Mouse (Mus musculus) testis, adult 2 months (tissue): Measurements from ENCODE around the gene Slc35f5. TPM values are rescaled to one million over a fixed set of nuclear protein-coding genes. Genes with fewer than 3 reads are reported as not detected.

ENCODE experiments used
- H3K27ac ChIP-seq: fragments of 200-500 bp; 2 replicates; pipeline ENCODE4 v1.5.1; 2012; ENCODE audit warnings: low read depth, low read length; ENCODE audit not compliant: control insufficient read depth, insufficient read depth
- H3K27me3 ChIP-seq: fragments of 200-500 bp; 2 replicates; pipeline ENCODE4 v1.6.1; 2012; ENCODE audit warnings: mild to moderate bottlenecking, low read length, moderate library complexity; ENCODE audit not compliant: control insufficient read depth, insufficient read depth
- H3K36me3 ChIP-seq: fragments of 200-500 bp; 2 replicates; pipeline ENCODE4 v1.6.1; 2012; ENCODE audit warnings: mild to moderate bottlenecking, low read length; ENCODE audit not compliant: control insufficient read depth, insufficient read depth
- H3K4me1 ChIP-seq: fragments of 200-500 bp; 2 replicates; pipeline ENCODE4 v1.6.1; 2012; ENCODE audit warnings: low read length; ENCODE audit not compliant: control insufficient read depth, insufficient read depth
- H3K4me3 ChIP-seq: fragments of 200-500 bp; 2 replicates; pipeline ENCODE4 v1.5.1; 2012; ENCODE audit warnings: low read depth, mild to moderate bottlenecking, low read length, moderate library complexity, mixed read lengths; ENCODE audit not compliant: control insufficient read depth
- CTCF ChIP-seq: fragments of 200-500 bp; IDR thresholded peaks from 2 replicates; pipeline ENCODE4 v1.5.1; 2012; ENCODE audit warnings: low read depth, mild to moderate bottlenecking, inconsistent platforms, low read length, moderate library complexity; ENCODE audit not compliant: control insufficient read depth, insufficient read depth, insufficient replicate concordance
- POLR2A ChIP-seq: fragments of 200-500 bp; IDR thresholded peaks from 2 replicates; pipeline ENCODE4 v1.6.1; 2012; ENCODE audit warnings: low read depth, mild to moderate bottlenecking, inconsistent platforms, low read length, moderate library complexity; ENCODE audit not compliant: control insufficient read depth
- polyA plus RNA-seq: library from polyadenylated mRNA; depleted of rRNA; stranded (reverse); fragments of >200 nt; gene quantifications from 2 replicates; pipeline ENCODE4 v1.2.3, GENCODE M21; 2012; rRNA removed

The Slc35f5 gene
- polyA plus RNA-seq, 1 experiment = 19.4 TPM

GRCm38 (mm10) chr1:125639501-125640253, 79.3 kb downstream of the Slc35f5 start:
- Histone ChIP-seq H3K27me3 (no peaks in the 10 kb centered on the region), H3K27ac (no peak overlapping the region), H3K4me3 (no peak overlapping the region), H3K4me1 (no peaks in the 10 kb centered on the region), H3K36me3 (no peaks in the 10 kb centered on the region)
- no peak for TF ChIP-seq POLR2A
- no peak for TF ChIP-seq CTCF

GRCm38 (mm10) chr1:125643643-125644042, 83.2 kb downstream of the Slc35f5 start:
- no peak for TF ChIP-seq CTCF
- TF ChIP-seq POLR2A = no peak
- Histone ChIP-seq H3K4me1 (no peaks in the 10 kb centered on the region), H3K27ac (no peak overlapping the region), H3K27me3 (no peaks in the 10 kb centered on the region), H3K36me3 (no peaks in the 10 kb centered on the region), H3K4me3 (no peak overlapping the region)

Other genes starting within 250 kb of the Slc35f5 start
- 12.1 and 13.3 TPM in 2 replicates for gene Actr3, start 124.9 kb upstream of the Slc35f5 start, polyA plus RNA-seq
- 12.9 and 18.8 TPM in 2 replicates for gene Gpr39, start 116.4 kb downstream of the Slc35f5 start, polyA plus RNA-seq